Mouse (Mus musculus) limb, embryonic 13.5 days (tissue): ENCODE measurements around the gene Mrpl36. TPM values are rescaled to one million over a fixed set of nuclear protein-coding genes. Genes with fewer than 3 reads are reported as not detected.

Source experiments
- ATAC-seq: fragments of 200-750 bp; cut with Nextera tagmentation; 2 replicates; pipeline ENCODE4 v1.8.0; 2017; ENCODE audit warnings: low read depth, moderate number of reproducible peaks, moderate TSS enrichment; ENCODE audit not compliant: low FRiP score
- H3K27ac ChIP-seq: fragments of 300-500 bp; sonication (generic); 2 replicates; pipeline ENCODE4 v1.5.1; 2015; ENCODE audit warnings: inconsistent platforms, mild to moderate bottlenecking, moderate library complexity
- H3K27me3 ChIP-seq: fragments of 300-500 bp; sonication (generic); 2 replicates; pipeline ENCODE4 v1.6.1; 2015; ENCODE audit warnings: mild to moderate bottlenecking, inconsistent platforms
- H3K36me3 ChIP-seq: fragments of 300-500 bp; sonication (generic); 2 replicates; pipeline ENCODE4 v1.6.1; 2015; ENCODE audit warnings: inconsistent platforms, mild to moderate bottlenecking, moderate library complexity
- H3K4me1 ChIP-seq: fragments of 300-500 bp; sonication (generic); 2 replicates; pipeline ENCODE4 v1.6.1; 2015; ENCODE audit warnings: inconsistent platforms
- H3K4me2 ChIP-seq: fragments of 300-500 bp; sonication (generic); replicated peaks from 2 replicates; pipeline ENCODE4 v1.6.1; 2015; ENCODE audit warnings: inconsistent platforms, mild to moderate bottlenecking, moderate library complexity
- H3K4me3 ChIP-seq: fragments of 300-500 bp; sonication (generic); 2 replicates; pipeline ENCODE4 v1.5.1; 2015; ENCODE audit warnings: moderate library complexity, mild to moderate bottlenecking, inconsistent platforms
- H3K9ac ChIP-seq: fragments of 300-500 bp; sonication (generic); 2 replicates; pipeline ENCODE4 v1.6.1; 2015; ENCODE audit warnings: mild to moderate bottlenecking, inconsistent platforms
- H3K9me3 ChIP-seq: fragments of 300-500 bp; sonication (generic); 2 replicates; pipeline ENCODE4 v1.6.1; 2016; ENCODE audit warnings: inconsistent platforms
- WGBS: fragments of 180-500 bp; shearing (Covaris S2); methylation state at CpG from one replicate; pipeline ENCODE4 v1.1.7; 2015; 5-methylcytosine and 5-hydroxymethylcytosine counted together
- polyA plus RNA-seq: library from polyadenylated mRNA; unstranded; fragments of >200 nt; fragmentation: Nextera tagmentation; extraction: Ambion mirVana; gene quantifications from 2 replicates; pipeline ENCODE4 v1.2.1, GENCODE M21; 2015

Mrpl36 gene
- polyA plus RNA-seq, 1 experiment from 2014 or later = 119 TPM

GRCm38 (mm10) chr13:73347922-73348650 is 19.8 kb downstream of the Mrpl36 start:
- Histone ChIP-seq H3K9me3 (no peaks in the 10 kb centered on the region), H3K4me3 (no peak overlapping the region), H3K4me2 (no peak overlapping the region), H3K4me1 (no peaks in the 10 kb centered on the region), H3K9ac (no peak overlapping the region), H3K27ac (no peak overlapping the region), H3K27me3 (0 out of 2 replicates have a peak, but pooled peaks cover 5% of the 10 kb centered on the region), H3K36me3 (no peaks in the 10 kb centered on the region)
- WGBS = 80% methylated on average over 7 of the region's 7 CpGs
- no peak for ATAC-seq

GRCm38 (mm10) chr13:73350741-73351140 is 22.4 kb downstream of the Mrpl36 start:
- Histone ChIP-seq H3K36me3 (no peaks in the 10 kb centered on the region), H3K9me3 (no peaks in the 10 kb centered on the region), H3K9ac (no peak overlapping the region), H3K27me3 (0 out of 2 replicates have a peak, but pooled peaks cover 5% of the 10 kb centered on the region), H3K4me2 (no peak overlapping the region), H3K27ac (no peak overlapping the region), H3K4me3 (no peak overlapping the region), H3K4me1 (no peaks in the 10 kb centered on the region; the same call in 1 of the 2 replicates)
- ATAC-seq = no peak
- 89% methylated on average over 9 of the region's 9 CpGs for WGBS

GRCm38 (mm10) chr13:73351910-73352309 is 23.6 kb downstream of the Mrpl36 start:
- H3K27me3 ChIP-seq = 0 out of 2 replicates have a peak, but pooled peaks cover 5% of the 10 kb centered on the region
- H3K36me3 ChIP-seq = no peaks in the 10 kb centered on the region
- H3K9ac ChIP-seq = no peak overlapping the region
- no peak overlapping the region for H3K4me2 ChIP-seq
- H3K4me1 ChIP-seq = no peaks in the 10 kb centered on the region; the same call in 1 of the 2 replicates
- no peak for ATAC-seq
- WGBS = 73% methylated on average over 3 of the region's 3 CpGs
- no peak overlapping the region for H3K4me3 ChIP-seq
- H3K9me3 ChIP-seq = no peaks in the 10 kb centered on the region
- no peak overlapping the region for H3K27ac ChIP-seq

- Histone ChIP-seq H3K27me3 (0 out of 2 replicates have a peak, but pooled peaks cover 5% of the 10 kb centered on the region), H3K4me3 (no peak overlapping the region), H3K4me2 (no peak overlapping the region), H3K9ac (no peak overlapping the region), H3K9me3 (no peaks in the 10 kb centered on the region), H3K27ac (no peak overlapping the region), H3K4me1 (no peaks in the 10 kb centered on the region; the same call in 1 of the 2 replicates), H3K36me3 (no peaks in the 10 kb centered on the region)
- no peak for ATAC-seq
Observed at GRCm38 (mm10) chr13:73352491-73352890, 24.2 kb downstream of the Mrpl36 start.

- Histone ChIP-seq H3K36me3 (no peaks in the 10 kb centered on the region), H3K4me2 (no peak overlapping the region), H3K4me3 (no peak overlapping the region), H3K27me3 (0 out of 2 replicates have a peak, but pooled peaks cover 5% of the 10 kb centered on the region), H3K9ac (no peak overlapping the region), H3K4me1 (no peaks in the 10 kb centered on the region; the same call in 1 of the 2 replicates), H3K27ac (no peak overlapping the region), H3K9me3 (no peaks in the 10 kb centered on the region)
- ATAC-seq = no peak
- 90% methylated on average over 3 of the region's 3 CpGs for WGBS
Observed at GRCm38 (mm10) chr13:73357106-73357505, 28.8 kb downstream of the Mrpl36 start.

GRCm38 (mm10) chr13:73373367-73373766 is 45.1 kb downstream of the Mrpl36 start:
- H3K27ac ChIP-seq = no peak overlapping the region
- H3K36me3 ChIP-seq = no peaks in the 10 kb centered on the region
- H3K4me1 ChIP-seq = no peaks in the 10 kb centered on the region
- 83% methylated on average over 4 of the region's 4 CpGs for WGBS
- H3K9me3 ChIP-seq = no peaks in the 10 kb centered on the region
- H3K9ac ChIP-seq = no peak overlapping the region
- H3K4me2 ChIP-seq = no peak overlapping the region
- no peak for ATAC-seq
- H3K27me3 ChIP-seq = no peaks in the 10 kb centered on the region
- H3K4me3 ChIP-seq = no peak overlapping the region

GRCm38 (mm10) chr13:73374612-73375011 is 46.3 kb downstream of the Mrpl36 start:
- Histone ChIP-seq H3K9me3 (no peaks in the 10 kb centered on the region), H3K4me1 (no peaks in the 10 kb centered on the region), H3K27me3 (no peaks in the 10 kb centered on the region), H3K4me3 (no peak overlapping the region), H3K27ac (no peak overlapping the region), H3K9ac (no peak overlapping the region), H3K36me3 (no peaks in the 10 kb centered on the region), H3K4me2 (no peak overlapping the region)
- ATAC-seq = no peak
- WGBS = 75% methylated on average over 2 of the region's 2 CpGs

- no peak overlapping the region for H3K9ac ChIP-seq
- H3K4me2 ChIP-seq = no peak overlapping the region
- ATAC-seq = no peak
- no peaks in the 10 kb centered on the region for H3K4me1 ChIP-seq
- H3K27me3 ChIP-seq = no peaks in the 10 kb centered on the region
- 90% methylated on average over 9 of the region's 9 CpGs for WGBS
- no peaks in the 10 kb centered on the region for H3K9me3 ChIP-seq
- H3K27ac ChIP-seq = no peak overlapping the region
- no peak overlapping the region for H3K4me3 ChIP-seq
- H3K36me3 ChIP-seq = no peaks in the 10 kb centered on the region
Observed at GRCm38 (mm10) chr13:73377637-73378036, 49.3 kb downstream of the Mrpl36 start.

Other genes starting within 250 kb of the Mrpl36 start
- 7.0 and 7.6 TPM in 2 replicates for gene Irx4, start 68.0 kb upstream of the Mrpl36 start, polyA plus RNA-seq
- 367 and 396 TPM in 2 replicates for gene Ndufs6, start within 50 bp of the Mrpl36 start, polyA plus RNA-seq
- gene Lpcat1, start 138.7 kb downstream of the Mrpl36 start, polyA plus RNA-seq = 53.0 and 53.6 TPM in 2 replicates
- gene Slc6a3, start 208.2 kb downstream of the Mrpl36 start, polyA plus RNA-seq = 0.11 and 0.13 TPM in 2 replicates